Mouse (Mus musculus) right cerebral cortex, adult 18-20 months (tissue): ENCODE measurements around the gene Eda2r.

Experiments
- DNase-seq: peaks from one replicate; pipeline ENCODE4 v3.0.0; 2022; ENCODE audit warnings: mixed read lengths

The Eda2r gene

DNA sequence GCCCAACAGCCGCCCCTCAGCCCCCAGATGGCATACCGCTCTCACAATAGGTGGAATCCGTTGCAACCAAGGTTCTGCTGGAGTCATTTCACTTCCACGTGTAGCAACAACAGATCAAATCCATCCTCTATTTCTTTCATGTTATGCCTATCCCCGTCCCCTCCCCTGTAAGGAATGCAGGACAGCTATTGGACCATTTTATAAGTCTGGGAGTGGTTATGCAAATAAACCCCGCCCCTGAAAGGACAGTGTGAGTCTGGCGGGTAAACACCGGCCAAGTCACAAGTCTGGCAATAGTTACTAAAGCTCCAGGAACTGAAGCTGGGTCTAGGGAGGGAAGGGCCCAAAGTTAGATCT is at the start of gene Eda2r:
TSS of gene Eda2r (minus strand) at position 152 of the 357 bp plus-strand sequence.
- peak; percentile 3 for DNase-seq

DNA sequence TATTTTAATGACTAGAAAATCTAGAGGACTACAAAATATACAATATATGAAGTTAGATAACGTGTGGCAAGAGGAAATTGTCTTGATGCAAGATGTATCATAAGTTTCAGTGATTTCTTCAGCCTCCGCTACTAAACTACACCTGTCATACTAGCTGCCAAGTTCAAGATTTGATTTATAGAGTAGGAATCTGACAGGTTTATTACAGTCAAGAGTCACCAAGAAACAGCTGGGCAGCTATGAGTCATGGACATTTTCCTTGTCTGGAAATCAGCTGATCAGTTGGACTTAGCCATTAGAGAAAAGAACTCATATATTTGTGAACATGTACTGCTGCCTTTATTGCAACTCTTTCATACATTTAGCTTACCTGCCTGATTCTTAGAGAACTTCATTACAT is 20.9 kb upstream of the Eda2r start:
- DNase-seq: no peak

DNA sequence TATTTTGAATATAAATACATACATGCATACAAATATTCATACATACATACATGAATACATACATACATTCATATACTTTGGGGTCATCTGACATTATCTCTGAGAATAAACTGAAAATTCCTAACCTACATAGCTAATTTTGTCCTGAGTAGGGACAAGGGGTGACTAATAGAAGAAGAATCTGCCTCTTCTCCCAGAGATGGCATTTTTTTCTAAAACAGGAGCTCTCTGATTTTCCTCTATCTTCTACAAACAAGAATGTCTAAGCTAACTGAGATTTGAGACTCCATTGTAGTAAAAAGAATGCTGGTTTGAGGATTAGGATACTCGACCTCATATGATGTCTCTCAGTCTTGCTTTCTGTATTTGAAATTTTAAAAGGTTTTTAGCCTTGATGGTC is 1.1 kb upstream of the Eda2r start:
- no peak for DNase-seq

DNA sequence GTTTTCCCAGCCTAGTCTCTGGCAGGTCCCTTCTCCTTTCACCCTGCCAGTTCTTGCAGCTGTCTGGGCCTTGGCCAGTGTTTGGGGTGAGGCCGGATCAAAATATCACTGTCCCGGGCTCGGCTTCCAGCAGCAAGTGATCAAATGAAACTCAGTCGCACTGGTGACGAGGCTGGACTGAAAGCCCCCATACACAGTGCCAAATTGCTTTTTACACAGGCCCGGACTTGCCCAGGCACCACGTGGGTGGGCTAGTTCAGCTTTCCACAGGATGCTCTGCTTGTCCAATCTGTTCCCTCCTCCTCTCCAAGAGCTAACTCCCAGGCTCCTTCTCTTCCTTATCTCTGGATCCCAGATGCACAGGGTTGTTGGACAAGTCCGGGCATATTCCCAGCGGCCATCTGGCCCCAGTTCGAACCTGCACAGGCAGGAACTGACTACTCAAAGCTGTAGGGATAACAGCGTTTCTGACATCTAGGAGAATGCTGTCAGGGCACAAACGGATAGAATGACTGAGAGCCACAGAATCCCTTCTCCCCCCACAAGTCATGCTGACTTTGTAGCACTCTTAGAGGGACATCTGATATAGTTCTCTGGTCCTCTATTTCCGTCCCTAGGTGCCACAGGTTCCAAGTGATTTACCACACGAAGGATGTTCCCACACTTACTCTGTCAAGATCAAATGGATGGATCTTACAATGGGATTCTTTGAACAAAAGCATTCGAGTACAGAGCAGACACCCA is 523 bp downstream of the Eda2r start:
- DNase-seq: no peak

DNA sequence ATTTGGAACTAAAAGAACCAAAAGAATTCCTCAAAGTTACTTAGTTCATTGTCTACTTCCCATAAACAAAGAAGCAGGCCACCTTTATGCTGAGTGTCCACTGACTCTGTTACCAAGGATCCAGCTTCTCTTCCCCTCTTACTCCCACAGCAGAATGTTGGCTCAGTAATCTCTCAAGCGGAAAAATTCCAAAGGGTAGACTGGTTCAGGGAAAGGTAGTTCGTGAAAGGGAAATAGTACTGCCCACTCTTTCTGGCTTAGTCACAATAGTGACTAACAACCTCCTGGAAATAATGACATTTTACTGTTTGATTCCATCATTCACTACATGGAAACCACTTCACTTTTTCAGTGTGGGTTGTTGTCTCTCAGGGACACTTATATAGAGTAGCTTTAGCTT is 4.2 kb downstream of the Eda2r start:
- DNase-seq: no peak

DNA sequence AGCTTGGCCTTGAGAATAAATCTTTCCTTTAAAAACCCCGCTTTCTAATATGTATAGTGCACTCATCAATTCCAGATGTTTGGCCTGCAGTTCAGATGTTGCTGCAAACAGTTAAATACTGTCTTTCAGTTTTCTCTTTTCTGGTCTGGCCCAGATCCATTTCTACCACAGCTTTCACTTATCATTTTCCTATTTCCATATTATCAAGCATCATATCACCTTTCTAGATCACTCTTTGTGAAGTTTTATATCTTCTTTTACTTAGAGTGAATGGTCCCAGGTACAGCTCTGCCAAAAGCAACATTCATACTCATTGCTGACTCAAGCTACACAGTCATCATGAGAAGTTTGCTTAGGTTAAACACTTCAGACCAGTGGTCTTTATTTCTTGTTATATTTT is 7.8 kb downstream of the Eda2r start:
- DNase-seq: no peak

DNA sequence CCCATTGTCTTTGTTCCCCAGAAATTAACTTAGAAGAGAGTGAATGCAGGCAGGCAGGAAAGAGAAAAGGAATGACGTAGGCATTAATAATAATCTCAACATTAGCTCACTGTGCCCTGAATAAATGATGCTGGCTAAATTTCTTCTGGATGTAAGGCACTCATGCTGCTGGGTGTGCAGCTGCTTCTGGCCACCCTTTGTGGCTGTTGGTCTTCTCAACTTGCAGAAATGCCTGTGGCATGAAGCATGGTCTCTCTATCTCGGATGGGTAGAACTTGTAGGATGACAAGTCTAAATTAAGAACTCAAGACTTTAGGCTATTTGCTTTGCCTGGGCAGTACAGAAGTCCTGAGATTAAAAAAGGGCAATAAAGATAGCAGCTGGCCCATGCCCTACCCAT is 8.3 kb downstream of the Eda2r start:
- no peak for DNase-seq

DNA sequence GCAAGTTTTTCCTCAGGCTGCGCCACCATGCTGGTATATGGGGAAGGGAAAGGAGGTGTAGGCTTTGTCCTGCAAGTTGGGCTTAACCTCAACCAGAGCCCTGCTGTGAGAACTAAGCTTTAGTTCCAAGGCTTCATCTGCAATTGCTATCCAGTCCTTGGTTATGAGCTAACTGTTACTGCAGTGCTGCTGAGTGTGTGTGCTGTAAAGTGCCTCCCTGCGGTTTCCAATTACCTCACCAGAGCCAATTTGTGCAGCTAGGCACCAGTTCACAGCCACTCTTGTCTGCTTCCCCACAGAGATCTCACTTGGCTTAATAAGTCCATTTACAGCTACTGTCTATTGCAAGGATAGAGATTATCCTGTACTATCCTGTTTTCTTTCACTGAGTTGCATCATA is 16.1 kb downstream of the Eda2r start:
- no peak for DNase-seq

DNA sequence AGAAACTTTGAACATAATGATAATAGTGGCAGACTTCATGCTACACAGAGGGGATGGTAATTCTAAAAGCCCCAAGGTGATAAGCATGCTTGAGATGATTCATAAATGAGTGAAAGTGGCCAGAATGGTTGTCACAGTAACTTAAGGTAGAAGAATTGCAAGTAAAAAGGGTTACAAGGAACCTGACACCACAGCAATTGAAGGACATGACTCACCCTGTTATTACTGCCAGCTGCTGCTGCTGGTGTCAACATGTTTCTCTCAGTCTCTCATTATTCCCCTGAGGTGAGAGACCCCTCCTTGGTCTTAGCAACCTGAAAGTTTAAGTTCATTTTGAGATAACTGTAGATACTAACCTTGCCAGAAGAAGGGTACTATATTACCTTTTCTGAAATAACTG is 49.1 kb downstream of the Eda2r start:
- DNase-seq: no peak
